Mouse (Mus musculus): ENCODE results near the gene Mbd3l2. TPM values are rescaled to one million over a fixed set of nuclear protein-coding genes. Genes with fewer than 3 reads are reported as not detected.

Mbd3l2 gene
- polyA plus RNA-seq, 2 experiments = not detected

DNA sequence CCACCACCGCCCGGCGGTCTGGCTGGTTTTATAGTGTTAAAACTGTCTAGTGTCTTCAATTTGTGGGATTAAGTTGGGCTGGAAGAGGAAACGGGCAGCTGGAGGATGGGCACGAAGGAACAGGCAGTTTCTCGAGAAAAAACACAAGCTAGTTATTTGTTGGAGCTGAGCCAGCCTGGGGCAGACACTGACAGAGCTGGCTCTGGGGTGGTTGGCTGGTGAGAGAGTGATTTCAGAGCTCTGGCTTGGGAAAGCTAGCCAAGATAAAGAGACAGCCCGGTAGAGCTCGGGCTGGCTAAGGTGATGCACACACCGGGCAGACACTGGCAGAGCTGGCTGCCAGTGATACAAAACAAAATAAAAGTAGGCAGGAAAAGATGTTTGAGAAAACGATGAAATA is 1.2 kb downstream of the Mbd3l2 start:
- Histone ChIP-seq H3K36me3 (ENCODE audit: control insufficient read depth, insufficient read depth, low read length) (no peaks in the 10 kb centered on the region), H3K27ac (replicated peaks; ENCODE audit: low read depth, low read length) (no peak overlapping the region), H3K27me3 (ENCODE audit: control insufficient read depth, insufficient read depth, low read length) (no peaks in the 10 kb centered on the region), H3K9me3 (ENCODE audit: control insufficient read depth, low read length) (no peaks in the 10 kb centered on the region), H3K4me1 (ENCODE audit: control insufficient read depth, insufficient read depth, low read length) (no peaks in the 10 kb centered on the region), H3K4me2 (replicated peaks; ENCODE audit: low read depth, low read length, severe bottlenecking) (no peak overlapping the region), H3K9ac (ENCODE audit: low read depth, low read length, severe bottlenecking) (no peak overlapping the region), H3K4me3 (replicated peaks; ENCODE audit: low read length) (no peak overlapping the region)
- ATAC-seq (ENCODE audit: low FRiP score, low read depth) (no peak), DNase-seq (ENCODE audit: low spot score) (no peak)
- 76% methylated on average over 10 of the region's 10 CpGs for WGBS
- no peak for TF ChIP-seq POLR2A (IDR thresholded peaks at IDR 0.05; ENCODE audit: borderline replicate concordance, extremely low read depth, insufficient read depth, insufficient read length)

DNA sequence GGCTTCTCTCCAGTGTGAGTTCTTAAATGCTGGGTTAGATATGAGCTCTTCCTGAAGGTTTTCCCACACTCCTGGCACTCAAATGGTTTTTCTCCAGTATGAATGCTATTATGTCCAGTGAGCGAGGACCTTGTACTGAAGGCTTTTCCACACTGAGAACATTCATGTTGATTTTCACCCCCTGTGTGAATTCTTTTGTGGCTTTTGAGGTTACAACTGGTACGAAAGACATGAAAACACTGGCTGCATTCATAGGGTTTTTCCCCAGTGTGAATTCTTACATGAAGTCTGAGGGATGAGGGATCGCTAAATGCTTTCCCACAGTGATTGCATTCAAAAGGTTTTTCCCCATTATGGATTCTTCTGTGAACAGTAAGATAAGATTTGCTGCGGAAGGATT is 26.1 kb downstream of the Mbd3l2 start:
- no peak for TF ChIP-seq POLR2A (IDR thresholded peaks at IDR 0.05; ENCODE audit: borderline replicate concordance, extremely low read depth, insufficient read depth, insufficient read length)
- ATAC-seq (ENCODE audit: low FRiP score, low read depth) = no peak
- DNase-seq (ENCODE audit: low spot score) = no peak
- no peaks in the 10 kb centered on the region for H3K4me1 ChIP-seq (ENCODE audit: control insufficient read depth, insufficient read depth, low read length)
- no peaks in the 10 kb centered on the region for H3K27me3 ChIP-seq (ENCODE audit: control insufficient read depth, insufficient read depth, low read length)
- no peak overlapping the region for H3K9ac ChIP-seq (ENCODE audit: low read depth, low read length, severe bottlenecking)
- H3K27ac ChIP-seq (replicated peaks; ENCODE audit: low read depth, low read length) = no peak overlapping the region
- 80% methylated on average over 4 of the region's 4 CpGs for WGBS
- peaks cover 31% of the 10 kb centered on the region for H3K36me3 ChIP-seq (ENCODE audit: control insufficient read depth, insufficient read depth, low read length)
- 0 out of 2 replicates have a peak, but pooled peaks cover 4% of the 10 kb centered on the region for H3K9me3 ChIP-seq (ENCODE audit: control insufficient read depth, low read length)
- no peak overlapping the region for H3K4me3 ChIP-seq (replicated peaks; ENCODE audit: low read length)
- H3K4me2 ChIP-seq (replicated peaks; ENCODE audit: low read depth, low read length, severe bottlenecking) = no peak overlapping the region

DNA sequence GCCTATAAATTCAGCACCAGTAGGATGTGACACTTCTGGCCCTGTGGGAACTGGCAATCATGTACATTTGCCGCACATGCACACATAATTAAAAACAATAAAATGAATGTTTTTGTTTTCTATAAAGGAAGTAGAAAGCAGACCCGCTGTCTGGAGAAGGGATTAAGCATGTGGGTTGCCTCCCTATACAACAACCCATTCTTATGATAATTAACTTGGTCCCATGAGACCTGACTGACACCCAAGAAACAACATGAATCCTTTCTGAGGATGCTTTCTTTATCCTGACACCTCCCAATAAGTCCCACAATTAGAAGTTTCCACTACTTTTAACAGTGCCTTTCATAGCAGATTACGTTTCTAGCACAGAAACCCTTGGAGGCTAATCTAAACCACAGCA is 36.9 kb downstream of the Mbd3l2 start:
- WGBS = 74% methylated on average over 3 of the region's 3 CpGs
- no peak for TF ChIP-seq POLR2A (IDR thresholded peaks at IDR 0.05; ENCODE audit: borderline replicate concordance, extremely low read depth, insufficient read depth, insufficient read length)
- no peak for ATAC-seq (ENCODE audit: low FRiP score, low read depth)

DNA sequence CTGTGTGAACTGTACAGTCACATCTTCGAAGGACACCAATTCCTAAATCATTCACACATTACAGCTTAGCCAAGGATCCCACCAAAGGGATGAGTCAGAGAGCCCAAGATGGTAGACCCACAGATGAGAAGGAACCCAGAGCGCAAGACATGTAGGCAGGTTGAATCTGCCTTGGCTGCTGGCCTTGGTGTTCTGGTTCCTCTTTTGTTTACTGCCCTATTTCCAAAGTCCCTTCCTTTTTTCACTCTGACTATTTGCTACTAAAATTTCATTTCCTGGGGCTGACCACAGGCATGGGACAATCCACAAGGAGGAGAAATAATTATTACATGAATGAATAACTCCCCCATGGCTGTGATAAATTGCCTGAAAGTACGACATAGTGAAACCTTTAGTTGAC is 37.6 kb downstream of the Mbd3l2 start:
- Histone ChIP-seq H3K9ac (ENCODE audit: low read depth, low read length, severe bottlenecking) (no peak overlapping the region), H3K27me3 (ENCODE audit: control insufficient read depth, insufficient read depth, low read length) (no peaks in the 10 kb centered on the region), H3K4me1 (ENCODE audit: control insufficient read depth, insufficient read depth, low read length) (0 out of 2 replicates have a peak, but pooled peaks cover 4% of the 10 kb centered on the region), H3K9me3 (ENCODE audit: control insufficient read depth, low read length) (no peaks in the 10 kb centered on the region), H3K27ac (replicated peaks; ENCODE audit: low read depth, low read length) (no peak overlapping the region), H3K4me3 (replicated peaks; ENCODE audit: low read length) (no peak overlapping the region), H3K36me3 (ENCODE audit: control insufficient read depth, insufficient read depth, low read length) (peaks cover 10% of the 10 kb centered on the region; the same call in 1 of the 2 replicates), H3K4me2 (replicated peaks; ENCODE audit: low read depth, low read length, severe bottlenecking) (no peak overlapping the region)
- no peak for ATAC-seq (ENCODE audit: low FRiP score, low read depth)
- no peak for DNase-seq (ENCODE audit: low spot score)
- WGBS = 88% methylated on average over 3 of the region's 3 CpGs
- no peak for TF ChIP-seq POLR2A (IDR thresholded peaks at IDR 0.05; ENCODE audit: borderline replicate concordance, extremely low read depth, insufficient read depth, insufficient read length)

More for the DNA sequence above, 36.9 kb downstream of the Mbd3l2 start:
- H3K9ac ChIP-seq (ENCODE audit: low read depth, low read length, severe bottlenecking) = no peak overlapping the region
- H3K4me1 ChIP-seq (ENCODE audit: control insufficient read depth, insufficient read depth, low read length) = no peaks in the 10 kb centered on the region
- no peaks in the 10 kb centered on the region for H3K9me3 ChIP-seq (ENCODE audit: control insufficient read depth, low read length)
- H3K27me3 ChIP-seq (ENCODE audit: control insufficient read depth, insufficient read depth, low read length) = no peaks in the 10 kb centered on the region
- no peak overlapping the region for H3K4me3 ChIP-seq (replicated peaks; ENCODE audit: low read length)
- H3K4me2 ChIP-seq (replicated peaks; ENCODE audit: low read depth, low read length, severe bottlenecking) = no peak overlapping the region
- no peak overlapping the region for H3K27ac ChIP-seq (replicated peaks; ENCODE audit: low read depth, low read length)
- H3K36me3 ChIP-seq (ENCODE audit: control insufficient read depth, insufficient read depth, low read length) = peaks cover 10% of the 10 kb centered on the region; the same call in 1 of the 2 replicates
- DNase-seq (ENCODE audit: low spot score) = no peak

DNA sequence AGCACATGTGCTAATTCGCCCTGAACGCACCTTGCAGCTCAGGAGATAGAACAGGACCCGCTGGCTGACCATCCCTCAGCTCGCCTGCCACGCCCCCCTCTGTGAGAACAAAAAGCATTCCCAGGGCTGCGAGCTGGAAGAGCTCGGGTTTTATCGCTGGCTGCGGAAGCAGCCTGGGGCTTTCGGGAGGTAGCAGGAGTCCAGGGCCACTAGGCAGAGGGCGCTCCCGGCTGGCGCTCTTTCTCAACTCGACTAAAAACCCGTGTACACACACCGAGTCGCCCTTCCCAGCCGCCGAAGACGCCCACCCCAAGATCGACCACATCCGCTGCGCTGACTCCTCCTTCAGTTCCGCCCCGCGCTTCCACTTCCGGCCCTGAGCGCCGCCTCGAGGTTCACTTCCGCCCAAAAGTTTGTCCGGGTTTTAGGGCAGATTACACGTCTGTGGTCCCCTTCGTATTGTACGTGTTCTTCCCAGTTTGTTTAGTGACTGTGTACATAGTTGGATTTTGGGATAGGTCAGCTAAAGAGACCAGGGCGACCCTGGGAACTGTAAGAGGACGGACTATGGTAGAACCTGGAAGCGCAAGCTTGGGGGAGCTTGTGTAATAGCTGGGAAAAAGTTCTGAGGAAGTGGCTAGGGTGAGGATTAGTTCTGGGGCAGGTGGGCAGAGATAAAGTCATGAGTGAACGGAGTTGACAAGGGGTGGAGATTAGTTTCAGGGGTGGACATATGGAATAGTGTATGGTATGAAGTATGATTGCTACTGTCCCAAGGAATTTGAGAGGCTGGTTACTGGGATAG is 43.1 kb downstream of the Mbd3l2 start:
- ATAC-seq (ENCODE audit: low FRiP score, low read depth) = peak; percentile 97
- Histone ChIP-seq H3K4me1 (ENCODE audit: control insufficient read depth, insufficient read depth, low read length) (0 out of 2 replicates have a peak, but pooled peaks cover 5% of the 10 kb centered on the region), H3K4me2 (replicated peaks; ENCODE audit: low read depth, low read length, severe bottlenecking) (peak overlapping the region; percentile 58), H3K9ac (ENCODE audit: low read depth, low read length, severe bottlenecking) (peak overlapping the region; percentile 59), H3K4me3 (replicated peaks; ENCODE audit: low read length) (peak overlapping the region; percentile 57), H3K9me3 (ENCODE audit: control insufficient read depth, low read length) (no peaks in the 10 kb centered on the region), H3K27me3 (ENCODE audit: control insufficient read depth, insufficient read depth, low read length) (no peaks in the 10 kb centered on the region), H3K27ac (replicated peaks; ENCODE audit: low read depth, low read length) (peak overlapping the region; percentile 71), H3K36me3 (ENCODE audit: control insufficient read depth, insufficient read depth, low read length) (peaks cover 4% of the 10 kb centered on the region; the same call in 1 of the 2 replicates)
- TF ChIP-seq POLR2A (IDR thresholded peaks at IDR 0.05; ENCODE audit: borderline replicate concordance, extremely low read depth, insufficient read depth, insufficient read length) = peak; percentile 58; the same call in 1 of the 2 replicates
- WGBS = 4% methylated on average over 38 of the region's 39 CpGs
- peak; percentile 83 for DNase-seq (ENCODE audit: low spot score)
